Mouse (Mus musculus): ENCODE results near the gene Rnf167. TPM values are rescaled to one million over a fixed set of nuclear protein-coding genes. Genes with fewer than 3 reads are reported as not detected.

Rnf167 gene
- polyA plus RNA-seq (2016; fragmentation: Nextera tagmentation; extraction: Ambion mirVana) = 95.8 and 104 TPM in 2 replicates

DNA sequence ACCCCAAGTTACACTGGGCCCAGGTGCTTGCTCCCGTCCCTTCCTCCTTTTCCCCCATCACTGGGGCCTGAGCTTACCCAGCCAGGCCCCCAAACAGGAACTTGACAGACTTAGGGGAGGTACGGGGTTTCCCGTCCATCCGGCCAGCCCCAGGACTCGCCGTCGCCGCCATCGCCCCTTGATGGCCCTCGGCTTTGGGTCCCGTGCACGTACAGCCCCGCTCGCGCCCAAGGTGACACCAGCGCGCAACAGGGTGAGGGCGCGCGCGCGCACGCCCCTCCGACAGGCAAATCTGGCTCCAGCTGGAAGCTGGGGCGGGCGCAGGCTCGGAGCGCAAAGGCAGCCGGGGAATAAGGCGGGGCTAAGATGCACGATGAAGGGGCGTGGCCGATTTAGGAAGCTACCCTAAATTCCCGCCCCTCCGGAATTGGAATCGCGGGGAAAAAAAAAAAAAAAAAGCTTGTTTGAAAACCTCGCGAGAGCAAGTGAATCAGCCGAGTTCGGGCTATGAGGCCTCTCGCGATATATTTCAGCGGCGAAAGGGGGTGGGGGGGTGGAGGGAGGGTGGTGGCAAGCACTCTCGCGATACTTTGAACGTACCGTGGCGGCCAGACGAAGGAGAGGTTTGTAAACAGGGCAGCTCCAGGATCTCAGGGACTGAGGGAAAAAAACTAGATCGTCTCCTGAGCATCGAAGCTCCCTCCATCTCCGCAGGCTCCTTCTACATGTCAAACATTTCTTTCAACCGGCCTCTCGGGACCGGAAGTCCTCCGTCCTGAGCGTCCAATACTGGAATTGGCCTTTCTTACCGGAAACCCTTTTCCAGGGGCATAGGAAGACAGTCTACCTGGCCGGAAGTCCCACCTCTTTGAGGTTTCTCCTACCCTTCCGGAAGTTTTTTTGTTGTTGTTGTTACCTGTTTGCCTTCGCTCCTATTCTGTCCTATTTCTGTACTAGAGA, at the start of gene Rnf167, which contains the start of gene Slc25a11:
Rnf167 (plus strand) TSS at position 545 of the 960 bp plus-strand sequence.
Slc25a11 (minus strand) TSS at position 789 of the 960 bp plus-strand sequence.
- Histone ChIP-seq H3K27me3 (no peaks in the 10 kb centered on the region), H3K4me2 (peak within 1 kb of the TSS; percentile 95), H3K9ac (replicated peaks) (peak within 1 kb of the TSS; percentile 83), H3K27ac (peak within 1 kb of the TSS; percentile 94), H3K36me3 (peaks cover 68% of the 10 kb centered on the region), H3K4me3 (replicated peaks) (peak within 1 kb of the TSS; percentile 54), H3K4me1 (replicated peaks) (peaks cover 51% of the 10 kb centered on the region), H3K9me3 (no peaks in the 10 kb centered on the region)
- under 1% methylated on average over 63 of the region's 63 CpGs for WGBS
- ATAC-seq (ENCODE audit: insufficient number of reproducible peaks, insufficient read depth, low FRiP score, low TSS enrichment, low read depth) = peak; percentile 82

DNA sequence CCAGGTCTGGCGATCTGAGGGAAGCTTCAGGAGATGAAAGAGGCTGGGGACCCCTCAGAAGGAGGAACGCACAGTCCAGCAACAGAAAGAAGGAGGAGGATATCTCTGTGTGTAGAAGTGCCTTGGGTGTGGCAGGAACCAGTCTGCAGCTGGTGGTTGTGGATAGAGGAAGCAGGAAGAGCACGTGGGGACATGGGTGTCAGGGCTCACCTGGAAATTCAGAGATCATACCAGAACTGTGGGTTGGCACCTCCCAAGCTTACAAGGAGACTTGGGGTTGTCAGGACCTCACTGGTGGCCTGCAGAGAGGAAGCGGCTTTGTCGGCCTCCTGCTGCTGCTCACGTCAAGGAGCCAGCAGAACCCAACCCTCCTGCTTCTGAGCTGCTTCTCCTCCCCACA, 49.7 kb upstream of the Rnf167 start:
- no peak overlapping the region for H3K9ac ChIP-seq (replicated peaks)
- no peak for ATAC-seq (ENCODE audit: insufficient number of reproducible peaks, insufficient read depth, low FRiP score, low TSS enrichment, low read depth)
- 88% methylated on average over 6 of the region's 6 CpGs for WGBS

GRCm38 (mm10) chr11:70598451-70598953, 48.5 kb upstream of the Rnf167 start:
- no peaks in the 10 kb centered on the region for H3K9me3 ChIP-seq
- no peak for ATAC-seq (ENCODE audit: insufficient number of reproducible peaks, insufficient read depth, low FRiP score, low TSS enrichment, low read depth)
- H3K4me3 ChIP-seq (replicated peaks) = no peak overlapping the region
- H3K27ac ChIP-seq = no peak overlapping the region
- no peaks in the 10 kb centered on the region for H3K4me1 ChIP-seq (replicated peaks)
- H3K9ac ChIP-seq (replicated peaks) = no peak overlapping the region
- WGBS = 91% methylated on average over 9 of the region's 9 CpGs
- no peak overlapping the region for H3K4me2 ChIP-seq
- no peaks in the 10 kb centered on the region for H3K27me3 ChIP-seq
- H3K36me3 ChIP-seq = peaks cover 63% of the 10 kb centered on the region

More for the DNA sequence above, 49.7 kb upstream of the Rnf167 start:
- no peak overlapping the region for H3K4me2 ChIP-seq
- H3K36me3 ChIP-seq = peaks cover 50% of the 10 kb centered on the region
- H3K9me3 ChIP-seq = no peaks in the 10 kb centered on the region
- H3K4me3 ChIP-seq (replicated peaks) = no peak overlapping the region
- no peaks in the 10 kb centered on the region for H3K4me1 ChIP-seq (replicated peaks)
- no peaks in the 10 kb centered on the region for H3K27me3 ChIP-seq
- no peak overlapping the region for H3K27ac ChIP-seq

- no peaks in the 10 kb centered on the region for H3K4me1 ChIP-seq (replicated peaks)
- no peak overlapping the region for H3K9ac ChIP-seq (replicated peaks)
- H3K27me3 ChIP-seq = no peaks in the 10 kb centered on the region
- no peak overlapping the region for H3K4me3 ChIP-seq (replicated peaks)
- no peak overlapping the region for H3K27ac ChIP-seq
- no peak for ATAC-seq (ENCODE audit: insufficient number of reproducible peaks, insufficient read depth, low FRiP score, low TSS enrichment, low read depth)
- no peaks in the 10 kb centered on the region for H3K9me3 ChIP-seq
- 62% methylated on average over 14 of the region's 14 CpGs for WGBS
- H3K4me2 ChIP-seq = no peak overlapping the region
- peaks cover 95% of the 10 kb centered on the region for H3K36me3 ChIP-seq
Observed at GRCm38 (mm10) chr11:70605024-70605566, 41.9 kb upstream of the Rnf167 start.

GRCm38 (mm10) chr11:70606717-70607116, 40.3 kb upstream of the Rnf167 start:
- ATAC-seq (ENCODE audit: insufficient number of reproducible peaks, insufficient read depth, low FRiP score, low TSS enrichment, low read depth) = no peak
- Histone ChIP-seq H3K4me3 (replicated peaks) (no peak overlapping the region), H3K4me2 (no peak overlapping the region), H3K4me1 (replicated peaks) (no peaks in the 10 kb centered on the region), H3K9ac (replicated peaks) (0 out of 2 replicates have a peak overlapping the region, but pooled peaks have one; percentile 23), H3K27me3 (no peaks in the 10 kb centered on the region), H3K9me3 (no peaks in the 10 kb centered on the region), H3K27ac (no peak overlapping the region), H3K36me3 (peaks cover 100% of the 10 kb centered on the region)
- WGBS = 71% methylated on average over 12 of the region's 12 CpGs

- Histone ChIP-seq H3K9ac (replicated peaks) (no peak overlapping the region), H3K27ac (no peak overlapping the region), H3K4me3 (replicated peaks) (no peak overlapping the region), H3K4me2 (no peak overlapping the region), H3K4me1 (replicated peaks) (no peaks in the 10 kb centered on the region), H3K9me3 (no peaks in the 10 kb centered on the region), H3K27me3 (no peaks in the 10 kb centered on the region), H3K36me3 (peaks cover 100% of the 10 kb centered on the region)
- no peak for ATAC-seq (ENCODE audit: insufficient number of reproducible peaks, insufficient read depth, low FRiP score, low TSS enrichment, low read depth)
- 92% methylated on average over 9 of the region's 9 CpGs for WGBS
Observed at GRCm38 (mm10) chr11:70607611-70608010, 39.4 kb upstream of the Rnf167 start.

DNA sequence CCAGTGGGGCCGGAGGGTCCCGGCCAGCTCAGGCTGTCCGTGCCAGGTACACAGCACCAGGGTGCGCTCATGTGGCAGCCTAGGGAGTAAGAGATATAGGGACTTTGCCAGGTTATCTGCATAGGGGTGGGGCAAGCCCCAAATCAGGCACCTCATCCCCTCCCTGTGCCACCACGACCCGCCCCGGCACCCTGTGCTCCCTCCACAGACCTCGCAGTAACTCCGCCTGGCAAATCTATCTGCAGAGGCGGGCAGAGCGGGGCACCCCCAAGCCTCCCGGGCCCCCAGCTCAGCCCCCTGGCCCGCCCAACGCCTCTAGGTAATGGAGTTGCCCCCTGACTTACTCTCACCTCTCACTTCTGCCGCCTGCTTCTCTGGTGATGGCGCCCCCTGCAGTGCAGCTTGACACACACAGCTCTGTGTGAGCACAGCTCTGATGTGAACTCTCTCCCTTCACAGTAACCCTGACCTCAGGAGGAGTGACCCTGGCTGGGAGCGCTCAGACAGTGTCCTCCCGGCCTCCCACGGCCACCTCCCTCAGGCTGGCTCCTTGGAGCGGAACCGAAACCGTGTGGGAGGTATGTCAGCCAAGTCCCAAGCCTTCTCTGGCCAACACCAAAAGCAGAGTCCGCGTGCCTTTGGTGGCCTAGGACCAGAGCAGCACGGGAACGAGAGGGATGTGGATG, 38.5 kb upstream of the Rnf167 start:
- whole genome bisulfite sequencing = 92% methylated on average over 26 of the region's 26 CpGs
- no peaks in the 10 kb centered on the region for H3K27me3 ChIP-seq
- no peaks in the 10 kb centered on the region for H3K9me3 ChIP-seq
- no peak overlapping the region for H3K9ac ChIP-seq (replicated peaks)
- H3K27ac ChIP-seq = no peak overlapping the region
- no peaks in the 10 kb centered on the region for H3K4me1 ChIP-seq (replicated peaks)
- no peak overlapping the region for H3K4me3 ChIP-seq (replicated peaks)
- no peak overlapping the region for H3K4me2 ChIP-seq
- H3K36me3 ChIP-seq = peaks cover 100% of the 10 kb centered on the region
- ATAC-seq (ENCODE audit: insufficient number of reproducible peaks, insufficient read depth, low FRiP score, low TSS enrichment, low read depth) = no peak

DNA sequence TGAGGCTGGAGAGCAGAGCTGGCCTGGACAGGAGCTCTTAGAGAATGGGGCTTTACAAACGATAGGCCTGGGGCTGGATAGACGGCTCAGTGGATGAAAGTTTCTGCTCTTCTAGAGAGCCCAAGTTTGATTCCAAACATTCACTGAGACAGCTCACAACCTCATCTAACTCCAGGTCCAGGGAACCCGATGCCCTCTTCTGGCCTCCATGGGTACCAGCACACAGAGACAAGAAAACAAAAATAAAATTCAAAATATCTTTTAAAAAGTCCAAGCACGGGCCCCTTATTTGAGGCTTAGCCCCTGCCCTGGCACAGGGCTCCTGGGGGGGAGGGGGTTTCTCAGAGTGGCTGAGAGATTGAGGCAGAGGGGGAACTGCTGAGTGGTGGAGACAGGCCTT, 36.3 kb upstream of the Rnf167 start:
- Histone ChIP-seq H3K27ac (no peak overlapping the region), H3K9ac (replicated peaks) (no peak overlapping the region), H3K27me3 (peaks cover 3% of the 10 kb centered on the region), H3K36me3 (peaks cover 82% of the 10 kb centered on the region), H3K4me3 (replicated peaks) (no peak overlapping the region), H3K4me2 (no peak overlapping the region), H3K4me1 (replicated peaks) (peaks cover 15% of the 10 kb centered on the region), H3K9me3 (no peaks in the 10 kb centered on the region)
- no peak for ATAC-seq (ENCODE audit: insufficient number of reproducible peaks, insufficient read depth, low FRiP score, low TSS enrichment, low read depth)
- 84% methylated on average over 4 of the region's 4 CpGs for WGBS

DNA sequence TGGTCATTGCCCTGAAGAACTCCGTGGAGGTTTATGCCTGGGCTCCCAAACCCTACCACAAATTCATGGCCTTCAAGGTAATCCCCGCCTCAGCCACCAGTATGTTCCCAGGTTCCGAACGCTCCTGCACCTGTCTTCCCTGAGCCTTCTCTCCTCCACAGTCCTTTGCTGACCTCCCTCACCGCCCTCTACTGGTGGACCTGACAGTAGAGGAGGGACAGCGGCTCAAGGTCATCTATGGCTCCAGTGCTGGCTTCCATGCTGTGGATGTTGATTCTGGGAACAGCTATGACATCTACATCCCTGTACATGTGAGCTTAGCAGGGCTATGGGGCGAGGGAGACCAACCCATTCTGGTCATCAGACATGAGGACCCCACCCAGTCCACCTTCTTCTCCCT, 34.5 kb upstream of the Rnf167 start:
- Histone ChIP-seq H3K4me3 (replicated peaks) (no peak overlapping the region), H3K36me3 (peaks cover 64% of the 10 kb centered on the region), H3K4me2 (no peak overlapping the region), H3K27ac (no peak overlapping the region), H3K9me3 (no peaks in the 10 kb centered on the region), H3K27me3 (peaks cover 18% of the 10 kb centered on the region), H3K9ac (replicated peaks) (no peak overlapping the region), H3K4me1 (replicated peaks) (peaks cover 15% of the 10 kb centered on the region)
- 77% methylated on average over 7 of the region's 7 CpGs for WGBS
- ATAC-seq (ENCODE audit: insufficient number of reproducible peaks, insufficient read depth, low FRiP score, low TSS enrichment, low read depth) = no peak

DNA sequence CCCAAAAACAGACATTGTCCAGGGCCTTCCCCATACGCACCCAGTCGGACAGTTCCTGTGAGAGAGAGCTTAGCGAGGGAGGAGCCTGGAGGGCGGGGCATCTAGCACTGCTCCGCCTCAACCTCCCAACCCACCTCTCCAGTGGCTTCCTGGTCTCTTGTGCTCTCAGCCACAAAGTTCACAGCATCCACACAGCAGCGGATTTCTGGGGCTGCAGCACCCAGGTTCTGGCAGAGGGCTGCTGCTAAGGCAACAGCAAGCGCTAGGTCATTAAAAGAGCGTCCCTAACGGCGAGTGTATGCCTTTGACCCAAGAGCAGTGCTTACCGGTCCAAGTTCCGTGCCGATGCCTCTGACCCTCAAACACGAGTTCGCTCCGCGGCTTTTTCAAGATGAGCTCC, 32.0 kb upstream of the Rnf167 start:
- Histone ChIP-seq H3K4me1 (replicated peaks) (peaks cover 15% of the 10 kb centered on the region), H3K27me3 (peaks cover 18% of the 10 kb centered on the region), H3K9ac (replicated peaks) (peak overlapping the region; percentile 47), H3K4me3 (replicated peaks) (peak overlapping the region; percentile 38), H3K36me3 (peaks cover 38% of the 10 kb centered on the region), H3K27ac (0 out of 2 replicates have a peak overlapping the region, but pooled peaks have one; percentile 53), H3K9me3 (no peaks in the 10 kb centered on the region), H3K4me2 (peak overlapping the region; percentile 75)
- WGBS = under 1% methylated on average over 17 of the region's 17 CpGs
- ATAC-seq (ENCODE audit: insufficient number of reproducible peaks, insufficient read depth, low FRiP score, low TSS enrichment, low read depth) = peak; percentile 75

All from limb, embryonic 12.5 days (tissue).